Mouse (Mus musculus) G1E (cell line): ENCODE measurements around the gene Mecom. TPM values are rescaled to one million over a fixed set of nuclear protein-coding genes. Genes with fewer than 3 reads are reported as not detected.
"Not testable (repeated sequence)": the region's sequence is repeated elsewhere in the genome, so short reads cannot be mapped to it uniquely, and the experiment has no call there.

Source experiments
- ATAC-seq: 2 replicates; pipeline ENCODE4 v1.8.0; 2016; ENCODE audit warnings: mild to moderate bottlenecking; ENCODE audit not compliant: insufficient number of reproducible peaks, poor library complexity, low FRiP score, severe bottlenecking; ENCODE audit errors: extremely low read depth
- DNase-seq: peaks from one replicate; pipeline ENCODE4 v3.0.0; 2012; ENCODE audit warnings: low spot score
- H3K27me3 ChIP-seq: 2 replicates; pipeline ENCODE4 v1.6.1; 2012; ENCODE audit warnings: mild to moderate bottlenecking, low read length, inconsistent platforms; ENCODE audit not compliant: insufficient read depth
- H3K36me3 ChIP-seq: replicated peaks from 2 replicates; pipeline ENCODE3; 2012; ENCODE audit warnings: mild to moderate bottlenecking, inconsistent platforms
- H3K4me1 ChIP-seq: 2 replicates; pipeline ENCODE4 v1.6.1; 2012; ENCODE audit warnings: low read depth, low read length, inconsistent platforms, mixed read lengths; ENCODE audit not compliant: insufficient read depth
- H3K4me3 ChIP-seq: 2 replicates; pipeline ENCODE4 v1.5.1; 2012; ENCODE audit warnings: low read depth, mild to moderate bottlenecking, inconsistent platforms, low read length, moderate library complexity, mixed read lengths
- H3K9me3 ChIP-seq: replicated peaks from 2 replicates; pipeline ENCODE4 v1.6.1; 2012; ENCODE audit warnings: inconsistent platforms
- CTCF ChIP-seq: IDR thresholded peaks from 2 replicates; pipeline ENCODE4 v1.5.1; 2012; ENCODE audit warnings: low read depth, low read length, inconsistent platforms, mixed read lengths
- GATA1 ChIP-seq: IDR thresholded peaks from 2 replicates; pipeline ENCODE4 v1.6.1; 2012; ENCODE audit warnings: borderline replicate concordance, low read length, inconsistent platforms, mixed read lengths
- GATA2 ChIP-seq: IDR thresholded peaks from 2 replicates; pipeline ENCODE4 v1.6.1; 2012; ENCODE audit warnings: low read depth, low read length, inconsistent platforms, borderline replicate concordance
- POLR2AphosphoS5 ChIP-seq: IDR thresholded peaks from 2 replicates; pipeline ENCODE4 v1.6.1; 2012; ENCODE audit warnings: low read depth, low read length, inconsistent platforms; ENCODE audit not compliant: insufficient replicate concordance
- TAL1 ChIP-seq: conservative IDR thresholded peaks from 2 replicates; pipeline ENCODE4 v1.6.1; 2012; ENCODE audit warnings: low read depth, low read length, inconsistent platforms, mixed read lengths
- polyA plus RNA-seq: library from polyadenylated mRNA; stranded (reverse); fragments of >175 nt; gene quantifications from 2 replicates; pipeline ENCODE4 v1.2.3, GENCODE M21; 2012
- total RNA-seq, 2 experiments: library from RNA; stranded (forward) in 1 of 2; stranded (reverse) in 1 of 2; fragments of 200-1000 nt in 1 of 2; fragments of >200 nt in 1 of 2; fragmentation: Nextera tagmentation in 1 of 2; gene quantifications; 2 replicates each; pipeline ENCODE4 v1.2.3; 2014 to 2017

The Mecom gene
- total and polyA plus RNA-seq, 3 experiments = 0.05 TPM; not detected in 2

DNA sequence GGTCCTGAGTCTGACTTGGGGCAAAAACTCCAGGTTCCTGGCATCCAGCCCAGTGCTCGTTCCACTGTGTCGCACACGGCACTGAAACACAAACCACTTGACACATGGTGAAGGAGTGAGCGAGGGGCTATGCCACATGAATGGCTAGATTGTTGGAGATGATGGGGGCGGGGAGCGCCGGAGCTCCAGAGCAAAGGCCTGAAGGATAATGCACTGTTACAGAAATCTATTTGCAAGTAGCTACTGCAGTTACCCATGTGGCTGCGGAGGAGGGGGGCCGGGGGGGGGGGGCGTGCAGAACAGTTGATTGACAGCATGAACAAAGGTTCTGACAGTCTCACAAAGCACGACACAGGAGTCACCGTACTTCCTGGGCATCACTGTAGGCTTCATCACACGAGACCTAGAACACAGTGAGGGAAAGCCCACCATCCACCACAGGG, 320.9 kb downstream of the Mecom start:
- ATAC-seq = no peak
- DNase-seq = no peak
- no peak overlapping the region for H3K4me3 ChIP-seq
- H3K4me1 ChIP-seq = no peaks in the 10 kb centered on the region
- H3K9me3 ChIP-seq = peaks cover 7% of the 10 kb centered on the region
- no peaks in the 10 kb centered on the region for H3K36me3 ChIP-seq
- H3K27me3 ChIP-seq = no peaks in the 10 kb centered on the region
- TF ChIP-seq GATA2 (no peak), POLR2AphosphoS5 (no peak), GATA1 (no peak), TAL1 (no peak), CTCF (no peak)

DNA sequence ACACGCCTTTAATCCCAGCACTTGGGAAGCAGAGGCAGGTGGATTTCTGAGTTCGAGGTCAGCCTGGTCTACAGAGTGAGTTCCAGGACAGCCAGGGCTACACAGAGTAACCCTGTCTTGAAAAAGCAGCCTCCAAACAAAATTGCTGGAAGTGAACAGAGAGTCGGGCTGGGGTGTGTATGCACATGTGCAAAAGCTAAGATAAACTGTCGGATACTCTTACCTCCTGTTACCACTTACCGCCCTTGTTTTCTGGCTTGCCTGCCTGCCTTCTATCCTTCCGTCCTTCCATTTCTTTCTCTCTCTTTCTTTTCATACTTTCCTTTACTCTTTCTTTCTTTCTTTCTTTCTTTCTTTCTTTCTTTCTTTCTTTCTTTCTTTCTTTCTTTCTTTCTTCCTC, 322.6 kb downstream of the Mecom start:
- not testable (repeated sequence) for H3K4me3 ChIP-seq, H3K4me1 ChIP-seq, H3K27me3 ChIP-seq, ATAC-seq, DNase-seq, H3K9me3 ChIP-seq, H3K36me3 ChIP-seq

DNA sequence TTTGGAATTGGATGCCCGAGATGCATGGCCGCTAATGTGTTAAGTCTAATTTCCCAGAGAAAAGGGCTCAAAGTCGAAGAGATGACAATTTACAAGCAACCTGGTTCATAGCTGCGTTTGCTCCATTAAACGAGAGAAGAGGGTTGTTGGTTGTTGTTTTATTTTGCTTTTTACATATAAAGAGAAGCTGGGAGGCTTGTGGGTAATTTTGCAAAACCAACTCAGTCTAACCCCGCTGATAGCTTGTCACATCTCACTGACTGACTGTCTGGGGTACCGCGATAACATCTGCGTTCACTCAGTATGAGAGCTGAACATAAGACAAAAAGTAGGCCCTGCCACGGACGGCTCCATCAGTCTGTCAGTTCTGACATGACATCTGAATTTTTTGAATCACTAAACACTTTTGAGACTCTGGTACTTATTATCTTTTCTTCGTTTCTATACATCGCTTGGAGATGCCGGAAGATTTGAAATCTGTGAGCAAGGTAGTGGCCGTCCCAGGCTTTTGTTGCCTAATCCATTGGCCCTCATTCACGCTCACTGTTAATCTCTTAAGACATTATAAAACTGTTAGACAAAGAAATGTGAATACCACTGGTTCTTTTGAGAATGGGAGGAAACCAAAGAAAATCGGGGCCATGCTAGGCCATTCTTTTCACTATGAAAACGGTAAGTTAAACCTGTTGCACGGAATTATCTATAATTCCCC, 327.0 kb downstream of the Mecom start:
- Histone ChIP-seq H3K27me3 (no peaks in the 10 kb centered on the region), H3K36me3 (no peaks in the 10 kb centered on the region), H3K4me3 (no peak overlapping the region), H3K4me1 (no peaks in the 10 kb centered on the region), H3K9me3 (no peaks in the 10 kb centered on the region)
- TF ChIP-seq GATA2 (no peak), TAL1 (no peak), POLR2AphosphoS5 (no peak)
- no peak for ATAC-seq
- DNase-seq = no peak

DNA sequence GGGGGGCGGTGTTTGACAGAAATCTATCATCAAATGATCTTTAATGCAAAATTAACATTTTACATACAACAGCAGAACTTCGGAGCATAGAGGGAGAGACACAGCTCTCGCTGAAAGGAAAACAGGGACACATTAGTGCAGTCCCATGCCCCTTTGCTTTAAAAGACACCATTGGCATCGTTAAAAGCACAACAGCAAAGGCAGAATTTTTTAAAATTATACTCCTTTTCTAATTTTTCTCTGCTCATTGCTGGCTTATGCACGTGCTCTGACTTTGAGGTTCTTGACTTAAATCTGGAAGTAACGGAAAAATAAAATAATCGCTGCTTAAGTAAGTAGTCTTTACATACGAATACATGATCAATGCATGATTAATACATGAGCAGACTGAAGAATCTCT, 327.9 kb downstream of the Mecom start:
- no peaks in the 10 kb centered on the region for H3K36me3 ChIP-seq
- no peak overlapping the region for H3K4me3 ChIP-seq
- H3K27me3 ChIP-seq = no peaks in the 10 kb centered on the region
- DNase-seq = no peak
- TF ChIP-seq GATA1 = no peak
- TF ChIP-seq CTCF = no peak
- no peak for TF ChIP-seq TAL1
- no peak for TF ChIP-seq POLR2AphosphoS5
- no peak for TF ChIP-seq GATA2
- no peaks in the 10 kb centered on the region for H3K9me3 ChIP-seq
- no peak for ATAC-seq
- H3K4me1 ChIP-seq = no peaks in the 10 kb centered on the region

DNA sequence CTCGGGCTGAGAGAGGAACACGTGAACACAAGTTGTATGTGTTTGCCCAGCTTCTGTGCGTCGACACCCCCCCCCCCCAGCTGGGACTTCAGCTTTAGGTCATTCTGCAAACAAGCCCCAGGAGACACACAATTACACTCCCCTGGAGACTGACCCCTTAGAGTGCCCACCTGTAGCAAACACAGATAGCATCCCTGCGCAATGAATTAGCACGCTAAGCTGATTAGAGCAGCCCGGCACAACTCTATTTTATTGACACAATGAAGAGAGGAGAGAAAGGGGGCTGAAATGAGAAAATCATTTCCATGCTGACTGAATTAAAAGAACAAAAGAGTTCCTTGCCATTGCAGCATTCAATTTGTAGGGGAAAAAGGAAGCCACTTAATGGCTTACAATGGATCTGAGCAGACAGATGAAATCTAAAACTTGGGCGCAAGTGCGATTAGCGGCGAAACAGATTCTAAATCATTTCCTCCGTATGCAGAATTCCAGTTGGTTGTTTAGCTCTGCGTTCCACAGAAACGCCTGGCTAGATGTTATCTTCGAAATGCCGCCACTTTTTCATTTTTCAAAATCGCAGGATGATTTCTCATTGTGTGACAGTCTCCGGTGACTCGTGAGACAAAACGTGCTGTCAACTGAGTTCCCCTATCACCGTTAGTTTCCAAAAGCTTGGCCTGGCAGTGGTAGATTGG, 328.5 kb downstream of the Mecom start:
- no peak overlapping the region for H3K4me3 ChIP-seq
- TF ChIP-seq POLR2AphosphoS5 (no peak), GATA2 (no peak), GATA1 (no peak), CTCF (no peak), TAL1 (no peak)
- DNase-seq = no peak
- H3K9me3 ChIP-seq = no peaks in the 10 kb centered on the region
- no peaks in the 10 kb centered on the region for H3K4me1 ChIP-seq
- no peak for ATAC-seq
- H3K36me3 ChIP-seq = no peaks in the 10 kb centered on the region
- no peaks in the 10 kb centered on the region for H3K27me3 ChIP-seq

DNA sequence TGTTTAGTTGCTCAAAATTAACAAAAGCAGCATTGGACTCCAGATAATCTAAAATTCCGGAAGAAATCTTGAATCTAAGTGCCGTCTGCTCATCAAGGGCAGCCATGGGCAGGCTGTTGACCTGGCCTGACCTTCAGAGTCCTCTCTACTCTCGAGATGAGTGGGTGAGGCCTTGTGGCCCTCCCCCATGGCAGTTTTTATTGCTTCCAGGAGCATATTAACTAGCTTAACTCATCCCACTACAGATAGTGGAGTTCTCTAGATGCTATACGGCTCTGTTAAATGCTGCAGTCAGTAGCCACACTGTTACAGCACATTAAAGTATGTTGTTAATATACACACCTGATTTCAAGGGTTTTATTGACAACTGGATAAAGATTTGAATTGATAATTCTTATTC, 333.2 kb downstream of the Mecom start:
- ATAC-seq (no peak), DNase-seq (no peak)
- Histone ChIP-seq H3K9me3 (no peaks in the 10 kb centered on the region), H3K4me3 (no peak overlapping the region), H3K36me3 (no peaks in the 10 kb centered on the region), H3K27me3 (no peaks in the 10 kb centered on the region), H3K4me1 (no peaks in the 10 kb centered on the region)
- TF ChIP-seq GATA2 = no peak
- no peak for TF ChIP-seq GATA1
- TF ChIP-seq TAL1 = no peak
- no peak for TF ChIP-seq CTCF
- TF ChIP-seq POLR2AphosphoS5 = no peak
